Mouse (Mus musculus) forebrain, embryonic 15.5 days (tissue): ENCODE data around the gene Ak9. TPM values are rescaled to one million over a fixed set of nuclear protein-coding genes. Genes with fewer than 3 reads are reported as not detected.
"Not testable (repeated sequence)": the region's sequence is repeated elsewhere in the genome, so short reads cannot be mapped to it uniquely, and the experiment has no call there.

Source experiments
- ATAC-seq: fragments of 200-750 bp; cut with Nextera tagmentation; replicated peaks from 2 replicates; pipeline ENCODE4 v1.8.0; 2017; ENCODE audit warnings: mild to moderate bottlenecking, moderate TSS enrichment, moderate library complexity
- H3K27ac ChIP-seq: fragments of 300-500 bp; sonication (generic); replicated peaks from 2 replicates; pipeline ENCODE4 v1.5.1; 2015; ENCODE audit warnings: mild to moderate bottlenecking, inconsistent platforms
- H3K27me3 ChIP-seq: fragments of 300-500 bp; sonication (generic); 2 replicates; pipeline ENCODE4 v1.6.1; 2015; ENCODE audit warnings: inconsistent platforms
- H3K36me3 ChIP-seq: fragments of 300-500 bp; sonication (generic); 2 replicates; pipeline ENCODE4 v1.6.1; 2015; ENCODE audit warnings: mild to moderate bottlenecking, inconsistent platforms
- H3K4me1 ChIP-seq: fragments of 300-500 bp; sonication (generic); 2 replicates; pipeline ENCODE4 v1.6.1; 2015; ENCODE audit warnings: inconsistent platforms
- H3K4me2 ChIP-seq: fragments of 300-500 bp; sonication (generic); replicated peaks from 2 replicates; pipeline ENCODE4 v1.6.1; 2015; ENCODE audit warnings: mild to moderate bottlenecking, inconsistent platforms
- H3K4me3 ChIP-seq: fragments of 300-500 bp; sonication (generic); 2 replicates; pipeline ENCODE4 v1.5.1; 2015; ENCODE audit warnings: mild to moderate bottlenecking, inconsistent platforms
- H3K9ac ChIP-seq: fragments of 300-500 bp; sonication (generic); replicated peaks from 2 replicates; pipeline ENCODE4 v1.6.1; 2015; ENCODE audit warnings: mild to moderate bottlenecking, inconsistent platforms
- H3K9me3 ChIP-seq: fragments of 300-500 bp; sonication (generic); 2 replicates; pipeline ENCODE4 v1.6.1; 2016; ENCODE audit warnings: inconsistent platforms
- WGBS: fragments of 180-500 bp; shearing (Covaris S2); methylation state at CpG from one replicate; pipeline ENCODE4 v1.1.7; 2015; ENCODE audit warnings: mixed read lengths; 5-methylcytosine and 5-hydroxymethylcytosine counted together
- polyA plus RNA-seq: library from polyadenylated mRNA; unstranded; fragments of >200 nt; fragmentation: Nextera tagmentation; extraction: Ambion mirVana; gene quantifications from 2 replicates; pipeline ENCODE4 v1.2.1, GENCODE M21; 2015

The Ak9 gene
- polyA plus RNA-seq, 1 experiment from 2014 or later: 0.20 TPM

DNA sequence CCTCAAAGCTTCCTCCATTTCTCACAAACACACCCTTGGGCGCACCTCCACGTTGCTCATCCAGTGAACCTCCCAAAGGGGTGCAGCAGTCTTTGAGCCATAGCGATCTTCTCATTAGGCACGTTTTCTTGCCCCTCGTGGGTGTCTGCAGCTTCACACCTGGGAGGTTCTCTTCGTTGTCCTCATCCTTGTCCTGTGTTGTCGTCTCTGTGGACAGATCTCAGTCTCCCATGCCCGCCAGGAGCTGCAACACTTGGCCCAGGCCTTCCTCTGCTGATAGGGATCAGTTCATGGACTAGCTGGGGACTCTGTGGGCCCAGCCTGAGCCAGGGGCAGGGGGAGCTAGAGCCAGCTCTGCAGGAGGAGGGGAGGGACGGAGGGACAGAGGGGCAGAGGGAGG is 61.3 kb downstream of the Ak9 start:
- H3K4me3 ChIP-seq: no peak overlapping the region
- H3K9ac ChIP-seq: no peak overlapping the region
- H3K27me3 ChIP-seq: no peaks in the 10 kb centered on the region
- no peak overlapping the region for H3K4me2 ChIP-seq
- no peaks in the 10 kb centered on the region for H3K9me3 ChIP-seq
- H3K36me3 ChIP-seq: no peaks in the 10 kb centered on the region
- H3K27ac ChIP-seq: no peak overlapping the region
- no peak for ATAC-seq
- 89% methylated on average over 9 of the region's 9 CpGs for WGBS
- no peaks in the 10 kb centered on the region for H3K4me1 ChIP-seq

DNA sequence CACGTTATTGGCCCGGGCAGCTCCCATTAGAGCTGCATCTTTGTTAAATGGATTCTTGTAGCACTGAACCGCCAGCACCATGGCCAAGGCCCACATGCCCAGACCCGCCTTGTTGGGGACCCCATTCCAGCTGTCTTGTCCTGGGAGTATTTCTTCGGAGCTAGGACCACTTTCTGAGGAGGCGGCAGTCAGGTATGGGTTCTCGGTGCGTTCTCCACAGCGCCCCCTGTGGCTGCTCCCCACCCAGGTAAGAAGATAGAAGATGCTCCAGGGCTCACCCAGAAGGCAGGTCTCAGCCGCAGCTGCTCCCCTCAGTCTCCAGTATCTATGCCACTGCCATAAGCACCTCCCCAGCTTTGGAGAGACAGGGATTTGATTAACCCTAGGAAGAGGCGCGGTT is 76.7 kb downstream of the Ak9 start:
- H3K9ac ChIP-seq: no peak overlapping the region
- no peak overlapping the region for H3K27ac ChIP-seq
- no peaks in the 10 kb centered on the region for H3K9me3 ChIP-seq
- H3K4me1 ChIP-seq: no peaks in the 10 kb centered on the region
- no peak overlapping the region for H3K4me2 ChIP-seq
- H3K4me3 ChIP-seq: no peak overlapping the region
- no peaks in the 10 kb centered on the region for H3K36me3 ChIP-seq
- WGBS: 78% methylated on average over 12 of the region's 12 CpGs
- ATAC-seq: no peak
- no peaks in the 10 kb centered on the region for H3K27me3 ChIP-seq

DNA sequence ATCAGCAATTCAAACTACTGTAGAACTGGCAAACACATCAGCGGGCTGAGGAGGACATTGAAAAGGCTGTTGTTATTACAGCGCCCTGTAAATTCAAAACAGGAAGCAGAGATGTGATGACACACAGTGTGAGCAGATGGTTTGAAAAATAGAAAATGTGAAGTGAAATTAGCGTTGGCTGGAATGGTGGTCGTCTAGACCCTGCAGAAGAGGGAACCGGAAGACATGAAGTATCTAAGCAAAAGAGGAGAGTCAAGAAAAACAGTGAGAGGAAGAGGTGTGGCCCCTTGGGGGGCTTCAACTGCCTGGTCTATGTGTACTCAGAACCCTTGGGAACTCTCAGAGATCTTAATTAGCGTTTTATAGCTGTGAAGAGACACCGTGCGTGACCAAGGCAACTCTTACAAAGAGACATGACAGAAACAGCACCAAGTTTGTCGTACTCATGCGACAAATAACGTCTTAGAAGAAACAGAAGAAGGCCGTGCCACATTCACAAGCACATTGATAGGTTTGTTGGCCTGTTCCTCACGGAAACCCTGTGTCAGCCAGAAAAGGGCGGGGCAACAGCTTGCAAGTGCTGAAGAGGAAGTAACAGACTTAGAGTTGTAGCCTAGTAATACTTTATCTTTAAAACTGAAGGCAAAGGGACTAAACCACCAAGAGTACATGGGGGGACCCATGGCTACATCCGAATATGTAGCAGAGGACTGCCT is 81.9 kb downstream of the Ak9 start:
- no peak for ATAC-seq
- 83% methylated on average over 15 of the region's 15 CpGs for WGBS
- Histone ChIP-seq H3K4me1 (no peaks in the 10 kb centered on the region), H3K27ac (no peak overlapping the region), H3K27me3 (no peaks in the 10 kb centered on the region), H3K4me2 (no peak overlapping the region), H3K4me3 (no peak overlapping the region), H3K9ac (no peak overlapping the region), H3K36me3 (no peaks in the 10 kb centered on the region), H3K9me3 (no peaks in the 10 kb centered on the region)

DNA sequence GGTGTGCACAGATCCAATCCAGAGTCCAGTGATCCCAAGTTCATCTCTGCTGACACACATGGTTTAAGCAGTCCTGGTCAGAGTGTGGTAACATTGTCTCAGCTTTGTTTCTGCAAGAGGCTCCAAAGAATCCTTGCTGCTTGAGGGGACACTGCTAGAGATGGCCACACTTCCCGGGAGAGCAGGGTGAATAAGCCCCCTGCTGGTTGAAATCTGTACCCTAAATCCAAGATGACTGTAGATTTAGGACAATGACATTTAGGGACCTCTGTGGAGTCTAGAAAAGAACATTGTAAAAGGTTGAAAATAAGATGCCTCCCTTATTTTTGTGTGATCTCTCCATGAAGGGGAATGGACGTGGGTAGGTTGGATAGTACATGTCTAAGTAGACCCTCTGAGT is 89.8 kb downstream of the Ak9 start:
- Histone ChIP-seq H3K4me1 (no peaks in the 10 kb centered on the region), H3K4me3 (no peak overlapping the region), H3K9me3 (no peaks in the 10 kb centered on the region), H3K27ac (no peak overlapping the region), H3K36me3 (no peaks in the 10 kb centered on the region), H3K4me2 (no peak overlapping the region), H3K27me3 (no peaks in the 10 kb centered on the region), H3K9ac (no peak overlapping the region)
- 48% methylated on average over 2 of the region's 2 CpGs for WGBS
- no peak for ATAC-seq

DNA sequence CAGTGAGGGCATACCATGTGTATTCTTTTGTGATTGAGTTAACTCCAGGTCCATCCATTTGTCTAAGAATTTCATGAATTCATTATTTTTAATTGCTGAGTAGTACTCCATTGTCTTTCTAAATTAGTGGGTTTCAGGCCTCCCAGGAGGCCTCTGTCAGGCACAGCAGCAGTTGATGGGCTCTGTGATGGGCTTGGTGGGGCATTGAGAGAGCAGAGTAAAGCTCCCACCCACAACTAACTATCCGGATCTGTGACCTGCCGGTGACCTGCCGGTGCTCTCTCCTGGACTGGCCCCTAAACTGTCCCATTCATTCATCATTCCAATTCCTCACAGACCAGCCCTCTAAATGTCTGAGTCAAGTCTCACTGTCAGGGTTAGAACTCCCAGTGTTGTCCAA is 97.3 kb downstream of the Ak9 start:
- Histone ChIP-seq H3K27ac (no peak overlapping the region), H3K9me3 (no peaks in the 10 kb centered on the region), H3K4me3 (no peak overlapping the region), H3K9ac (no peak overlapping the region), H3K27me3 (no peaks in the 10 kb centered on the region), H3K4me1 (no peaks in the 10 kb centered on the region), H3K4me2 (no peak overlapping the region), H3K36me3 (no peaks in the 10 kb centered on the region)
- 82% methylated on average over 3 of the region's 3 CpGs for WGBS
- ATAC-seq: no peak

DNA sequence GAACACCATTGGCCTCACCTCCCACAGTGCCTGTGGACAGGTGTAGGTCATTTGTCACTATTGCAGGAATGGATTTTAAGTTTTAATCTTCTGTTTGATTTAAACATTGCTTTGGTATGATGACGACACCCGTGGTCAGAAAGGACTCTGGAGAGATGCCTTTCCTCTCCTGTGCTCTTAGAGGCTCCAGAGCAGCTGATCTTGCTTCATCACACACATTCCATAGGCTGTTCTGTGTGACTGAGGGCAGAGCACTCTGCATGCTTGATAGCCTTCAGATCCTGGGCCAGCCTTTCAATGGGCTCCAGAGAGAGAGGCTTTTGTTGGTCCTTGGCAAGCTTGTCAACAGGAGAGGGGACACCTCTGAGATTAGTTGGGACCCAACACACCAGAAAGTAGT is 99.6 kb downstream of the Ak9 start:
- no peaks in the 10 kb centered on the region for H3K36me3 ChIP-seq
- ATAC-seq: no peak
- H3K4me2 ChIP-seq: no peak overlapping the region
- H3K27me3 ChIP-seq: no peaks in the 10 kb centered on the region
- H3K9me3 ChIP-seq: no peaks in the 10 kb centered on the region
- no peak overlapping the region for H3K9ac ChIP-seq
- 79% methylated on average over 2 of the region's 2 CpGs for WGBS
- H3K4me3 ChIP-seq: no peak overlapping the region
- no peaks in the 10 kb centered on the region for H3K4me1 ChIP-seq
- no peak overlapping the region for H3K27ac ChIP-seq

DNA sequence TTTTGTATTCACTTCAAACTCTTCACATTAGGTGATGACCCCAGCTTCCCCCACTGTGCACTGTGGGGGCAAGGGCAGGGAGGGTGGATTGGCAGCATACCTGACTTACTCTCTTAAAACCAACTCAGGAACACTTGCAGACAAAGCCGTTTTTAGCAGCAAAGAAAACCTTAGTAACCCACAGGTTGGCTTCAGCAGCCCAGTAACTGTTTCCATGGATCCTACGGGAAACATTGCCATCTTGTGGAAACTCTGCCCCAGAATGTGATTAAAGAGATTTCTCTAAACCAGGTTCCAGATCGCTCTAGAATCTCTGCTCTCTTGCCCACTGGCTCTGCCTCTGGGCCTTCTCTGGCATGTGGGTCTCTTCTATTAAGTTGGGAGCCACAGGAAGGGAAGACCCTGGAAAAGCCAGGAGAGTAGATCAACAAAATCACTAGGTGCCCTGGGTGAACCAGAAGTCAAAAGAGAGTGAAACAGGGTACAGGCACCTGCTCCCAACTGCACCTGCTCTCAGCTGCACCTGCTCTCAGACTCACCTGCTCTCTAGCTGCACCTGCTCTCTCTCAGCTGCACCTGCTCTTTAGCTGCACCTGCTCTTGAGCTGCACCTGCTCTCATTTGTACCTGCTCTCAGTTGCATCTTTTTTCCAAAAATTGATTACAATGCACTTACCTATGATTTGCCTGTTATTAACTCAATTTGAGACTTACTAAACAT is 100.3 kb downstream of the Ak9 start:
- no peak for ATAC-seq

DNA sequence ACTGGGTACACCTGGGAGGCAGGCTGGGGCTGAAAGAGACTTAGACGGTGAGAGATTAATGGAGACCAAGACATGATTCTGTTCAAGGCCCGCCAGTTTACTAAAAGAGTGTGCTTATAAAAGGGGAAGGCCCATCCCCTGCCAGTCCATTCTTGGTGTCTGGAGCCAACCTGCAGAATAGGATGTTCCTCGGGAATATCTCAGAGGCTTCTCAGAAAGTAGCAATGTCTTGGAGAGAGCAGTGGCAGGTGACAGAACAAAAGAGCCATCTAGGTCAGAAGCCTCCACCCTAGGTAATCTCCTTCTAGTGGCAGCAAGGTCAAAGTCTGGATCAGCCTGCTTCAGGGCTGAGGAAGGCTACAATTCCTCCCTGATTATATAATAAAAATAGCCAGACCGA is 106.4 kb downstream of the Ak9 start:
- H3K4me3 ChIP-seq, ATAC-seq, H3K4me2 ChIP-seq, H3K27me3 ChIP-seq, H3K36me3 ChIP-seq, H3K9me3 ChIP-seq, H3K27ac ChIP-seq, H3K9ac ChIP-seq, H3K4me1 ChIP-seq: not testable (repeated sequence)
- 94% methylated on average over 4 of the region's 4 CpGs for WGBS

More for the DNA sequence above, 100.3 kb downstream of the Ak9 start:
- 48% methylated on average over 3 of the region's 3 CpGs for WGBS
- no peaks in the 10 kb centered on the region for H3K4me1 ChIP-seq
- H3K4me3 ChIP-seq: no peak overlapping the region
- H3K4me2 ChIP-seq: no peak overlapping the region
- no peak overlapping the region for H3K27ac ChIP-seq
- H3K9ac ChIP-seq: no peak overlapping the region
- no peaks in the 10 kb centered on the region for H3K27me3 ChIP-seq
- H3K9me3 ChIP-seq: no peaks in the 10 kb centered on the region
- no peaks in the 10 kb centered on the region for H3K36me3 ChIP-seq

DNA sequence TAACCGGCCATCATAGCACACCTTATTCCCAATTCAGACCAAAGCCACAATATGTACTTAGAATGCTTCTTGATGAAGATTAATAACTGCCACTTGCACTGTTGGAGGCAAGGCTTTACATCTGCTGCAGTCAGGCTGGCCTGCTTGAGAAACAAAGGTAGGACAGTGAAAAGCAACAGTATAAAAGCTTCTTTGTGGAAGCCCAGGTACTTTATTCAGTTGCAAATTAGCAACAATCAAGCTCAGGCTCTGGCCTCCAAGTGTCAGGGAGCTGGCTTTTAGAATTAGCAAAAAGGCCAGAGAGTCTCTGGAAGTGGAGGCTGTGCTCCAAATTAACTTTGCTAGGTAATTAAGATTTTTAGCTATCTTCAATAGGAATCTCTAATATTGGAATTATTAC is 107.0 kb downstream of the Ak9 start:
- H3K4me2 ChIP-seq, H3K4me3 ChIP-seq, H3K9ac ChIP-seq, ATAC-seq, H3K4me1 ChIP-seq, H3K9me3 ChIP-seq, H3K27ac ChIP-seq, H3K27me3 ChIP-seq, H3K36me3 ChIP-seq: not testable (repeated sequence)
- 93% methylated on average over 1 of the region's 1 CpGs for WGBS

DNA sequence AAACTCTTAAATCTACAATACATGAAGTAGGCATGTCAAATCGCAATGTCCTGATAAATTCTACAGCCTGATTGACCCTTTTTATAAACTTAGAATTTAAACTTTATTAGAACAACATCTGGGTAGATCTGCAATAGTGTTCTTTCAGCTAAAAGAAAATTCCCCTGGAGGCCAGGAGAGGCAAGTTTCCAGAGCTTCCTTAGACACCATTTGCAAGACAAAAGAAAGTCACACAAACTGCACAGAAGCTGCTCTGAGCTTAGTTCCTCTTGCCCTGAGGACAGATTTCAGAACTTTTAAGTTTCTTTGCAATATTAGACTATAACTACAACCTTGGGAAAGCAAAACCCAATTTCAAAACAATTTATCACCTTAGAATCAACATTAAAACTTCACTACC is 109.7 kb downstream of the Ak9 start:
- not testable (repeated sequence) for H3K9ac ChIP-seq, ATAC-seq
- 93% methylated on average over 1 of the region's 1 CpGs for WGBS

DNA sequence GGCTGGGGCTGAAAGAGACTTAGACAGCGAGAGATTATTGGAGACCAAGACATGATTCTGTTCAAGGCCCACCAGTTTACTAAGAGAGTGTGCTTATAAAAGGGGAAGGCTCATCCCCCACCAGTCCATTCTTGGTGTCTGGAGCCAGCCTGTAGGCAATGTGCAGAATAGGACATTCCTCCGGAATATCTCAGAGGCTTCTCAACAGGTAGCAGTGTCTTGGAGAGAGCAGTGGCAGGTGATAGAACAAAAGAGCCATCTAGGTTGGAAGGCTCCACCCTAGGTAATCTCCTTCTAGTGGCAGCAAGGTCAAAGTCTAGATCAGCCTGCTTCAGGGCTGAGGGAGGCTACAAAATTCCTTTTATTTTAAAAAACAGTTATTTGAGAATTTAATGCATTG is 111.6 kb downstream of the Ak9 start:
- not testable (repeated sequence) for H3K4me3 ChIP-seq, H3K27me3 ChIP-seq, H3K4me1 ChIP-seq, H3K36me3 ChIP-seq, H3K27ac ChIP-seq, H3K4me2 ChIP-seq, H3K9ac ChIP-seq, ATAC-seq
- WGBS: 95% methylated on average over 2 of the region's 2 CpGs
- 0 out of 2 replicates have a peak, but pooled peaks cover 10% of the 10 kb centered on the region for H3K9me3 ChIP-seq

More for the DNA sequence above, 109.7 kb downstream of the Ak9 start:
- H3K9me3 ChIP-seq: 0 out of 2 replicates have a peak, but pooled peaks cover 11% of the 10 kb centered on the region
- not testable (repeated sequence) for H3K27me3 ChIP-seq, H3K4me2 ChIP-seq, H3K4me3 ChIP-seq, H3K4me1 ChIP-seq, H3K36me3 ChIP-seq, H3K27ac ChIP-seq

DNA sequence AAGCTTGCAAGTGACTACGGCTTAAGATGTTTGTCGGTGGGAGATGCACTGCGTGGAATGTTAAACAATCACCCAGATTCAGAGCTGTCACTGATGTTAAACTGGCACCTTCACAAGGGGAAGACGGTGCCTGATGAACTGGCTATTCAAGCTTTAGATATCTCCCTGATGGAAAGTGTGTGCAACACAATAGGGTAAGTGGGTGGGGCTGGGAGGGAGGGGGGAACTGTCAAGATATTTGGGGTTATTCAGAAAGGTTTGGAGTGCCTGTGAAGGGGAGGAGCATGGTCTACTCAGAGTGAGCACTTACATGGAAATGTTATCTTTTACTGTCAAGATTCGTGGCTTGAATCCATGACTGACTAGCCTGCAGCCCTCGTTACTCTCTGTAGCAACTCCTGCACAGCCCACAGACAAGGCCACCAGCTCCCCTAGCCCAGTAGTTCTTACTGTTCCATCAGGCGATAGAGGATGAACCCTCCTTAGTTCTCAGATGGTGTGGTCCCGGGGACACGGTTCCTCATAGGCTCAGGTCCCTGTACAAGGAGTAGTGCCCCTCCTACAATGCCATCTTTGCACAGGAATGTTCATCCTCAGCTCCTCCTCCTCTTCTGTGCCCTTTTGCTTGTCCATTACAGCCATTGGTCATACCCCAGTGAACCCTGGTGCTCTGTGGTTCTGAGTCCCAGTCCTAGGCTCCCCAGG is 116.9 kb downstream of the Ak9 start:
- Histone ChIP-seq H3K4me1 (no peaks in the 10 kb centered on the region), H3K36me3 (no peaks in the 10 kb centered on the region)
- 85% methylated on average over 9 of the region's 9 CpGs for WGBS

More for the DNA sequence above, 116.9 kb downstream of the Ak9 start:
- ATAC-seq: no peak
- no peak overlapping the region for H3K27ac ChIP-seq
- H3K27me3 ChIP-seq: no peaks in the 10 kb centered on the region
- no peak overlapping the region for H3K4me2 ChIP-seq
- 0 out of 2 replicates have a peak, but pooled peaks cover 5% of the 10 kb centered on the region for H3K9me3 ChIP-seq
- H3K4me3 ChIP-seq: no peak overlapping the region
- H3K9ac ChIP-seq: no peak overlapping the region
